Mouse (Mus musculus) heart, adult 18-20 months (tissue): Measurements from ENCODE around the gene Vsig2. TPM values are rescaled to one million over a fixed set of nuclear protein-coding genes. Genes with fewer than 3 reads are reported as not detected.

Source experiments
- DNase-seq, 2 experiments: peaks; one replicate each; pipeline ENCODE4 v3.0.0; 2021 to 2022; ENCODE audit warnings: mixed read lengths in 1 of 2
- total RNA-seq, 2 experiments: library from RNA; stranded (reverse); gene quantifications; 2 replicates each; pipeline ENCODE4 v1.2.3; 2021

Vsig2 gene
- total RNA-seq, 2 experiments from 2014 or later: 3.9 to 4.9 TPM

DNA sequence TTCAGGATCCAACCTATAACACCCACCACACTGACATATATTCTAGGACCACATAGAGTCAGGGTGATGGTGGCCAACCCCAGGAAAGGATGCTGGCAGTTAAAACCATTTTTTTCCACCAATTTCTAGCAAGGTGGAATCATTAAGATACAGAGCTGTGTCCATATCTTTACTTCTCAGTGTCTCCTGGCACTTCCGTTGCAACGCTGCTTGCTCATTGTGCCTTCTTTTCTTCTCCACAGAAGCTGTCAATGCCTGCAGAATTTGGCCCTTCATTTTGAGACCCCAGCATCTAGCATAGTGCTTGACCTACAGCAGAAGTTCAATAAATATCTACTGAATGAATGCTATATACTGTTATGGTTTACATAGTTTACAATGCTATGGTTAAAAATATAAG is 28.0 kb downstream of the Vsig2 start:
- no peak for DNase-seq

- DNase-seq: no peak
Observed at GRCm38 (mm10) chr9:37567454-37567853, 28.4 kb downstream of the Vsig2 start.

- peak; percentile 53 to 60 for DNase-seq
Observed at GRCm38 (mm10) chr9:37567892-37568604, 29.0 kb downstream of the Vsig2 start.

DNA sequence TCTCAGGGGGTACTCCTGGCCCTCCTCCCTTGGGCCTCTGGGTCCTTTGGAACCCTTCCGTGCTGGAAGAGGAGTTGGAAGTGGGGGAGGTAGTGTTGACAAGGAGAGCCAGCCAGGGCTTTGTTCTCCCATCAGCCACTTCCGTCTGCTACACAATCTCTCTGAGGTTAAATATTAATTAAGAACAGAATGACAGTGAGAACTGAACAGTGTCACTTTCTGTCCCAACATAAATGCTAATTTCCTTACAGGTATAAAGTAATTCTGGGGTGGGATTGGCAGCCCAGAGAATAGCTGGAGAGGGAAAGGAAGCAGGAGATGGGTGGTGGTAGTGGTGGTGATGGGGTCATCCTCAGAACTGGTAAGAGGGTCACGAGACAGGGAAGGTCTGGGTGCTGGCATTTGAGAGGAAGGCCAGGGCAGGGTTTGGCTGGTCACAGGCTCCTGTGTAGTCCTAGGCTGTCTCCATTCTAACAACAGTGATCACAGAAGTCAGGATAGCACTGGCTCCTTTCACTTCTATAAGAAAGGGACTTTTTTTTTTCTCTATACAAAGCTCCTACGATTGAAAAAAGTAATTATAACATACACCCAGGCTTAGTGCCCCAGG is 29.7 kb downstream of the Vsig2 start:
- no peak for DNase-seq

DNA sequence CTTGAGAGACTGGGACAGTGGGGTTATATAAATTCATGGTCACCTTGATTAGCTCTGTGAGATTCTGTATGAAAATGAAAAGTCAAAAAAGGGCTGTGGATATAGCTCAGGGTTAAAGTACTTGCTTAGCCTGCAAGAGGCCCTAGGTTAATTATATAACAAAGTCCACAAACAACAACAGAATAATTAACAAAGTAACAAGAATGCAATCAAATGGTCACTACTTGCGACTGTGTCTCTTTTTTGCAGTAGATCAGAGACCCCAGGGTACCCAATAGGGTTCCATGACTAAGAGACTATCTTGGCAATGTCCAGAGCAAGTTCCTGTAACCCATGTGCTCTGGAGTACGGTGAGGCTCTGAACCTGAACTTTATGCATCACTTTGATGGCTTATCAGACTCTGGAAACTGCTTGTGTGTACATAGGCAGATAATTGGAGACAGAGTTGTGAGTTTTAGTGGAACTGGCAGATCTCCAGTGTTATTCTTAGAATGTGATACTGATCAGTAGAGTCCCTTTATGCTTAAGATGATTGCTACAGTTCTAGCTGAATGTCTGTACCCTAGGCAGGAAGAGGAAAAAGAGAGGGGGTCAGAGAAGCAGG is 30.3 kb downstream of the Vsig2 start:
- no peak for DNase-seq

DNA sequence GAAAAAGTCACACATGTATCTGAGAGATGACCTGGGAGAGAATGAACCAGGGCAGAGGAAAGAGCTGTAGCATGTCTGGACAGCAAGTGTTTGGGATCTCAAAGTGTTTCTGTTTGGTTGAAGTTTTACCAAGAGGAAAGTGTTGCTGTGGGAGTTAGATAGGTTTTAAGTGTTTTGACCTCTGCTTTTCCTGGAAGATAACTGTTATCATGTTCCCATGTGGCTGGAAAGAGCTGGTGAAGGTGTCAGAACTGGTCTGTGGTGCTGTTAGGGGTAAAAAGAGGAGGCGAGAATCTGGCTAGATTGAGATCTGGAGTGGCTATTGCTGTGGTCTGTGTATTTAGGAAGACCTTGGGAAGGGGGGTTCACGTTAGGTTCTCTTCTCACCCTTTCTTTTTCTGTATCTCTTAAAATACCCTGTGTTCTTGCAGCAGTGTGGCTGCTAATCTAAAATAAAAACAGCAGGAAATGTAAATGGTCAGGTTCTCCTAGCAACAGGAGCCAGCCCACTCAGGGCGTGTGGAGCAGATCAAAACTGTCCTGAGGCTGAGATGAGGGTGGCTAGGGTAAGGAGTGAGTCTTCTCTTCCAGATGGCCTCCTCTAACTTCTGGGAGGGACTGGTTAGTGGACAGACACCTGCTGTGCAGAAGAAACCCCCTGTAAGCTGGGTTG is 33.3 kb downstream of the Vsig2 start:
- DNase-seq: no peak

- DNase-seq: no peak
Observed at GRCm38 (mm10) chr9:37576436-37576930, 37.4 kb downstream of the Vsig2 start.

DNA sequence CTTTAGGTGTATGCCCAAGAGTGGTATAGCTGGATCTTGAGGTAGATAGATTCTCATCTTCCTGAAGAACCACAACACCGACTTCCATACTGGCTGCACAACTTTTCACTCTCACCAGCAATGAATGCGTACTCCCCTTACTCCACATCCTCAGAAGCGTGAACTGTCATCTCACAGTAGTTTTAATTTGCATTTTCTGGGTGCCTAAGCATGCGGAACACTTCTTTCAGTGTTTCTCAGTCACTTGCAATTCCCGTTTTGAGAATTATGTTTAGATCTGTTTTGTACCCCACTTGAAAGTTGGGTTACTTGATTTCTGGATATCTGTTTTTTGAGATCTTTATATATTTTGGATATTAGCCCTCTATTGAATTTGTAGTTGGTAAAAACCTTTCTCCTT is 44.5 kb downstream of the Vsig2 start:
- no peak for DNase-seq

DNA sequence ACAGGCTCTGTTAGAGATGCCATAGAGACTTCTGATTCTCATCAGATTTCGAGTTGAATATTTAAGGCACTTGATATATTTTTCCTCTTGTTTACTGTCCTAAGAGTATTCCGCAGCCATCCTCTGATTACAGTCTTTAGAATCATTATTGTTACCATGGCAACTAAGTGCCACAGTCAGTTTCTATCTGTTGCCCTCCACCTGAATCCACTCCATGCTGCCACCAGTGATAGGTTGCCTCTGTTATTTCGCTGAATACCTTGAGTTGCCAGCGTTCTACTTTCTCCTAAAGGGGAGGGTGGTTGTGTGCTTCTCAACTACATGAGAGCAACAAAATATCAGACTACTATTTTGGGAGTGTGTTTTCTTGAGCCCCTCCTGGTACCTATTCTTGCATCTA is 47.7 kb downstream of the Vsig2 start:
- no peak for DNase-seq

- DNase-seq: no peak
Observed at GRCm38 (mm10) chr9:37590381-37590780, 51.3 kb downstream of the Vsig2 start.

GRCm38 (mm10) chr9:37592025-37592424 is 53.0 kb downstream of the Vsig2 start:
- no peak for DNase-seq

DNA sequence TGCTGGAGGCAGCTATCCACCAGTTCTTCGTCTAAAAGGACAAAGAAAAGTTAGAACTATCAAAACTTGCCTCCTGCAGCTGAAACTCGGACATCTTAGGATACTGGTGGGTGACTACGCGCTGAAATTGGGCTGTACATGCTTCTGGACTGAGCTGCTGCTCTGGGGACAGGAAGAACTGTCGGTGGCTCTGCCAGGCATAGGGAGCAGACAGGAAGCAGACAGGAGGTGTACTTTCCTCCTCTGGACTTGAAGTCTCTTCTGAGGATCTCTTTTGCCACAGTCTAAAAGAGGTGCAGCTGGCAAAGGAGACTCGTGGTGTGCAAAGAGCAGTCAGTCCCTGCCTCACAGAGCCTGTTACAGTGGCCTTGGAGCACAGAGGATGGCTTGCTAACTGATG is 53.6 kb downstream of the Vsig2 start:
- DNase-seq: no peak

DNA sequence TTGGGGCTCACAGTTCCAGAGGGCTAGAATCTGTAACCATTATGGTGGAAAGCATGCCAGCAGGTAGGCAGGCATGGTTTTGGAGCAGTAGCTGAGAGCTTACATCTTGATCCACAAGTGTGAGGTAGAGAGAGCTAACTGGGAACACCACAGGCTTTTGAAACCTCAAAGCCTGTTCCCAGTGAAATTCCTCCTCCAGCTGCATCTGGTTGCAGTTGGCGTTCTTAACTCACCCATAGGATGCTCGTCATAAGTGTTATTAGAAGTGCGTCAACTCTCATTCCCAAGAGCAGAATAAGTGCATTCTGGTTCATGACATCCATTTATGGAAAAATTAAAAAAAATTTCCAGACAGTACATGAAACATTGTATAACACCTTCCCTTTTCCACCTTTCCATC is 54.6 kb downstream of the Vsig2 start:
- no peak for DNase-seq

Other genes starting within 250 kb of the Vsig2 start
- 1 to 10 TPM; 1.5 to 2.1 TPM for gene Ccdc15, start 190.8 kb upstream of the Vsig2 start, total RNA-seq
- under 1 TPM in 1 of 2 experiments, not detected in 1; 0.08 TPM for gene Hepacam, start 171.9 kb upstream of the Vsig2 start, total RNA-seq
- 10 to 100 TPM; 27.9 to 38.3 TPM for gene Robo4, start 137.4 kb upstream of the Vsig2 start, total RNA-seq
- not detected for gene Robo3, start 106.0 kb upstream of the Vsig2 start, total RNA-seq
- gene Msantd2, start 49.9 kb upstream of the Vsig2 start, total RNA-seq: 1 to 10 TPM; 5.9 to 7.9 TPM
- gene Esam, start 11.2 kb upstream of the Vsig2 start, total RNA-seq: 10 to 100 TPM; 67.1 to 69.5 TPM
- 1 to 10 TPM; 5.7 to 6.2 TPM for gene Nrgn, start 13.6 kb downstream of the Vsig2 start, total RNA-seq
- 1 to 10 TPM; 8.3 to 9.1 TPM for gene Siae, start 16.4 kb downstream of the Vsig2 start, total RNA-seq
- gene Spa17, start 74.5 kb downstream of the Vsig2 start, total RNA-seq: 1 to 10 TPM; 1.3 to 1.7 TPM
- gene Tbrg1, start 118.1 kb downstream of the Vsig2 start, total RNA-seq: 10 to 100 TPM; 31.9 to 34.0 TPM
- gene Panx3, start 130.0 kb downstream of the Vsig2 start, total RNA-seq: not detected
- gene Olfr160, start 177.0 kb downstream of the Vsig2 start, total RNA-seq: not detected
- not detected for gene Olfr874, start 205.9 kb downstream of the Vsig2 start, total RNA-seq
- gene Olfr875, start 232.6 kb downstream of the Vsig2 start, total RNA-seq: not detected